Mouse (Mus musculus): Measurements from ENCODE around the gene Gm37596. TPM values are rescaled to one million over a fixed set of nuclear protein-coding genes. Genes with fewer than 3 reads are reported as not detected.
"Not testable (repeated sequence)": the region's sequence is repeated elsewhere in the genome, so short reads cannot be mapped to it uniquely, and the experiment has no call there.

The Gm37596 gene
- not detected for total RNA-seq (2021)

- intact Hi-C loops (cut with DNase I); DNase-seq: not testable (repeated sequence)
These were observed at the start of gene Gm37596 for GRCm38 (mm10) chr3:93692970-93693369. Gm37596 (minus strand) TSS chr3:93693070.

- DNase-seq; intact Hi-C loops (cut with DNase I): not testable (repeated sequence)
These were observed 16.2 kb upstream of the Gm37596 start for GRCm38 (mm10) chr3:93708969-93709637.

GRCm38 (mm10) chr3:93676210-93676609 is 16.7 kb downstream of the Gm37596 start, which contains the start of gene Tdpoz1:
Tdpoz1 (minus strand) TSS chr3:93676310.
- intact Hi-C loops (cut with DNase I); DNase-seq: not testable (repeated sequence)

GRCm38 (mm10) chr3:93670805-93671503 is 21.9 kb downstream of the Gm37596 start:
- intact Hi-C loops (cut with DNase I); DNase-seq: not testable (repeated sequence)

- no peak for DNase-seq
- intact Hi-C loops (cut with DNase I): no loop called here
These were observed 38.6 kb downstream of the Gm37596 start for GRCm38 (mm10) chr3:93654260-93654659.

- no peak for DNase-seq
- intact Hi-C loops (cut with DNase I): no loop called here
These were observed 40.3 kb downstream of the Gm37596 start, which contains the start of gene Tdpoz2 for GRCm38 (mm10) chr3:93652586-93652985. Tdpoz2 (minus strand) TSS chr3:93652686.

Other genes starting within 250 kb of the Gm37596 start
- gene Tchhl1, start 224.3 kb downstream of the Gm37596 start, total RNA-seq (2021): not detected
- 10 to 100 TPM; 75.4 to 89.0 TPM for gene S100a11, start 172.6 kb downstream of the Gm37596 start, total RNA-seq (2021)
- gene S100a10, start 138.0 kb downstream of the Gm37596 start, total RNA-seq (2021): 100 to 1,000 TPM in 1 of 2 experiments, 10 to 100 TPM in 1; 87.6 to 103 TPM
- not detected for gene Tdpoz2, start 40.4 kb downstream of the Gm37596 start, total RNA-seq (2021)
- gene Tdpoz1, start 16.8 kb downstream of the Gm37596 start, total RNA-seq (2021): not detected
- gene Gm5773, start 79.9 kb upstream of the Gm37596 start, total RNA-seq (2021): not detected
- gene Tdpoz4, start 103.3 kb upstream of the Gm37596 start, total RNA-seq (2021): not detected
- gene Tdpoz3, start 132.9 kb upstream of the Gm37596 start, total RNA-seq (2021): not detected

Data from heart, postnatal 36 days (tissue).